Mouse (Mus musculus) testis, adult 2 months (tissue): ENCODE measurements around the gene Larp1.

ENCODE experiments used
- CTCF ChIP-seq: fragments of 200-500 bp; IDR thresholded peaks from 2 replicates; pipeline ENCODE4 v1.5.1; 2012; ENCODE audit warnings: low read depth, mild to moderate bottlenecking, inconsistent platforms, low read length, moderate library complexity; ENCODE audit not compliant: control insufficient read depth, insufficient read depth, insufficient replicate concordance
- POLR2A ChIP-seq: fragments of 200-500 bp; IDR thresholded peaks from 2 replicates; pipeline ENCODE4 v1.6.1; 2012; ENCODE audit warnings: low read depth, mild to moderate bottlenecking, inconsistent platforms, low read length, moderate library complexity; ENCODE audit not compliant: control insufficient read depth

DNA sequence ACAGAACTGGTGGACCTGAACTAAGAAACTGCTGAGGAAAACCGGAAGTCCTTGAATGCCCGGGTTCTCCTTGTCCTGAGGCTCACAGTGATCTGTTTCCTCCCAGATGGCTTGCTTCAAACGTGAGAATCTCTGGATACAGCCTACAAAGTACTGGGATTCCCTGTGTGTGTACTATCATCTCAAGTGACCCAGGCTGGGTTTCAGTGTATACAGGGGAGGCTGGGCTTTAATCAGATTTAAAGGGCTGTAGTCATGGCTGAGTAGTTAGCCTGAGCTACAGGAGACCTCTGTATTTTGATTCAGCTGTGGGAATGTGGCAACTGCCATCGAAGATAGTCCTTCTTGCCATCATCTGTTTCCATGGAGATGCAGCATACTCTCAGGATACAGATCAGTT, 68.4 kb downstream of the Larp1 start:
- TF ChIP-seq POLR2A (no peak), CTCF (no peak)
